Mouse (Mus musculus): ENCODE measurements around the gene Rab6b. TPM values are rescaled to one million over a fixed set of nuclear protein-coding genes. Genes with fewer than 3 reads are reported as not detected.

The Rab6b gene
- polyA plus RNA-seq, 1 experiment: not detected

GRCm38 (mm10) chr9:103181886-103182285 is 70.3 kb downstream of the Rab6b start:
- H3K36me3 ChIP-seq (replicated peaks; ENCODE audit: low read length): no peaks in the 10 kb centered on the region
- H3K4me3 ChIP-seq (replicated peaks): peak overlapping the region; percentile 7
- TF ChIP-seq FLI1 (IDR thresholded peaks at IDR 0.05; ENCODE audit: low read length) (no peak), GATA1 (IDR thresholded peaks at IDR 0.05; ENCODE audit: borderline replicate concordance, low read length) (no peak)
- H3K4me1 ChIP-seq: peaks cover 18% of the 10 kb centered on the region
- H3K27me3 ChIP-seq (replicated peaks): peaks cover 27% of the 10 kb centered on the region
- no peaks in the 10 kb centered on the region for H3K9me3 ChIP-seq

- Histone ChIP-seq H3K9me3 (no peaks in the 10 kb centered on the region), H3K36me3 (replicated peaks; ENCODE audit: low read length) (peaks cover 22% of the 10 kb centered on the region), H3K4me1 (peaks cover 21% of the 10 kb centered on the region), H3K27me3 (replicated peaks) (peaks cover 7% of the 10 kb centered on the region), H3K4me3 (replicated peaks) (no peak overlapping the region)
- no peak for TF ChIP-seq GATA1 (IDR thresholded peaks at IDR 0.05; ENCODE audit: borderline replicate concordance, low read length)
- no peak for TF ChIP-seq FLI1 (IDR thresholded peaks at IDR 0.05; ENCODE audit: low read length)
Measured at GRCm38 (mm10) chr9:103184855-103185254, 73.3 kb downstream of the Rab6b start.

GRCm38 (mm10) chr9:103185946-103186345 is 74.4 kb downstream of the Rab6b start:
- Histone ChIP-seq H3K4me1 (peaks cover 10% of the 10 kb centered on the region), H3K9me3 (no peaks in the 10 kb centered on the region), H3K36me3 (replicated peaks; ENCODE audit: low read length) (peaks cover 33% of the 10 kb centered on the region), H3K4me3 (replicated peaks) (no peak overlapping the region), H3K27me3 (replicated peaks) (peaks cover 2% of the 10 kb centered on the region)
- TF ChIP-seq FLI1 (IDR thresholded peaks at IDR 0.05; ENCODE audit: low read length) (no peak), GATA1 (IDR thresholded peaks at IDR 0.05; ENCODE audit: borderline replicate concordance, low read length) (no peak)

GRCm38 (mm10) chr9:103186747-103187146 is 75.2 kb downstream of the Rab6b start:
- no peak for TF ChIP-seq GATA1 (IDR thresholded peaks at IDR 0.05; ENCODE audit: borderline replicate concordance, low read length)
- no peak for TF ChIP-seq FLI1 (IDR thresholded peaks at IDR 0.05; ENCODE audit: low read length)
- Histone ChIP-seq H3K36me3 (replicated peaks; ENCODE audit: low read length) (peaks cover 41% of the 10 kb centered on the region), H3K9me3 (no peaks in the 10 kb centered on the region), H3K4me1 (peaks cover 6% of the 10 kb centered on the region; the same call in 1 of the 2 replicates), H3K27me3 (replicated peaks) (peaks cover 2% of the 10 kb centered on the region), H3K4me3 (replicated peaks) (no peak overlapping the region)

GRCm38 (mm10) chr9:103188416-103188815 is 76.8 kb downstream of the Rab6b start:
- Histone ChIP-seq H3K4me3 (replicated peaks) (no peak overlapping the region), H3K27me3 (replicated peaks) (peaks cover 2% of the 10 kb centered on the region), H3K9me3 (no peaks in the 10 kb centered on the region), H3K4me1 (peaks cover 3% of the 10 kb centered on the region; the same call in 1 of the 2 replicates), H3K36me3 (replicated peaks; ENCODE audit: low read length) (peaks cover 58% of the 10 kb centered on the region)
- TF ChIP-seq GATA1 (IDR thresholded peaks at IDR 0.05; ENCODE audit: borderline replicate concordance, low read length) (no peak), FLI1 (IDR thresholded peaks at IDR 0.05; ENCODE audit: low read length) (no peak)

GRCm38 (mm10) chr9:103201561-103202260 is 90.1 kb downstream of the Rab6b start, which contains the start of gene Srprb:
Srprb (minus strand) TSS chr9:103202137.
- peaks cover 3% of the 10 kb centered on the region; the same call in 1 of the 2 replicates for H3K9me3 ChIP-seq
- H3K4me3 ChIP-seq (replicated peaks): peak within 1 kb of the TSS; percentile 96
- H3K4me1 ChIP-seq: peaks cover 25% of the 10 kb centered on the region; the same call in 1 of the 2 replicates
- H3K36me3 ChIP-seq (replicated peaks; ENCODE audit: low read length): peaks cover 27% of the 10 kb centered on the region
- no peaks in the 10 kb centered on the region for H3K27me3 ChIP-seq (replicated peaks)
- TF ChIP-seq GATA1 (IDR thresholded peaks at IDR 0.05; ENCODE audit: borderline replicate concordance, low read length): no peak
- TF ChIP-seq FLI1 (IDR thresholded peaks at IDR 0.05; ENCODE audit: low read length): no peak

GRCm38 (mm10) chr9:103205786-103206185 is 94.2 kb downstream of the Rab6b start:
- no peaks in the 10 kb centered on the region for H3K36me3 ChIP-seq (replicated peaks; ENCODE audit: low read length)
- peaks cover 27% of the 10 kb centered on the region for H3K4me1 ChIP-seq
- H3K27me3 ChIP-seq (replicated peaks): peaks cover 12% of the 10 kb centered on the region
- TF ChIP-seq GATA1 (IDR thresholded peaks at IDR 0.05; ENCODE audit: borderline replicate concordance, low read length) (no peak), FLI1 (IDR thresholded peaks at IDR 0.05; ENCODE audit: low read length) (no peak)
- H3K9me3 ChIP-seq: peaks cover 3% of the 10 kb centered on the region; the same call in 1 of the 2 replicates
- no peak overlapping the region for H3K4me3 ChIP-seq (replicated peaks)

- Histone ChIP-seq H3K4me1 (peaks cover 19% of the 10 kb centered on the region), H3K9me3 (peaks cover 3% of the 10 kb centered on the region; the same call in 1 of the 2 replicates), H3K27me3 (replicated peaks) (peaks cover 17% of the 10 kb centered on the region), H3K36me3 (replicated peaks; ENCODE audit: low read length) (no peaks in the 10 kb centered on the region), H3K4me3 (replicated peaks) (peak overlapping the region; percentile 83)
- no peak for TF ChIP-seq GATA1 (IDR thresholded peaks at IDR 0.05; ENCODE audit: borderline replicate concordance, low read length)
- no peak for TF ChIP-seq FLI1 (IDR thresholded peaks at IDR 0.05; ENCODE audit: low read length)
Measured at GRCm38 (mm10) chr9:103207846-103208245, 96.3 kb downstream of the Rab6b start.

GRCm38 (mm10) chr9:103208802-103209423 is 97.3 kb downstream of the Rab6b start:
- TF ChIP-seq GATA1 (IDR thresholded peaks at IDR 0.05; ENCODE audit: borderline replicate concordance, low read length) (no peak), FLI1 (IDR thresholded peaks at IDR 0.05; ENCODE audit: low read length) (no peak)
- Histone ChIP-seq H3K27me3 (replicated peaks) (peaks cover 17% of the 10 kb centered on the region), H3K36me3 (replicated peaks; ENCODE audit: low read length) (no peaks in the 10 kb centered on the region), H3K4me3 (replicated peaks) (no peak overlapping the region), H3K4me1 (peaks cover 15% of the 10 kb centered on the region), H3K9me3 (peaks cover 3% of the 10 kb centered on the region; the same call in 1 of the 2 replicates)
